Mouse (Mus musculus): ENCODE data around the gene Lrtm2.

GRCm38 (mm10) chr6:119329936-119330335 lies 630 bp downstream of the Lrtm2 start:
- no peak for TF ChIP-seq POLR2A (IDR thresholded peaks at IDR 0.05; ENCODE audit: borderline replicate concordance, extremely low read depth, insufficient read depth, insufficient read length, poor library complexity, severe bottlenecking)
- TF ChIP-seq CTCF (IDR thresholded peaks at IDR 0.05; ENCODE audit: borderline replicate concordance, extremely low read depth, insufficient read depth, insufficient read length): no peak

Data from brain, embryonic 14.5 days (tissue).